Mouse (Mus musculus) left cerebral cortex, adult 2 months (tissue): Measurements from ENCODE around the gene Gpatch11. TPM values are rescaled to one million over a fixed set of nuclear protein-coding genes. Genes with fewer than 3 reads are reported as not detected.
"Not testable (repeated sequence)": the region's sequence is repeated elsewhere in the genome, so short reads cannot be mapped to it uniquely, and the experiment has no call there.

ENCODE experiments used
- DNase-seq, 2 experiments: peaks; one replicate each; pipeline ENCODE4 v3.0.0; 2021 to 2022; ENCODE audit warnings: low spot score in 2 of 2, mixed read lengths in 1 of 2; ENCODE audit errors: extremely low spot score in 1 of 2
- H3K27ac ChIP-seq: fragments of 200-600 bp; 2 replicates; pipeline ENCODE4 v1.8.1; 2022
- H3K4me3 ChIP-seq: fragments of 200-600 bp; 2 replicates; pipeline ENCODE4 v1.8.1; 2022
- CTCF ChIP-seq: fragments of 200-600 bp; IDR thresholded peaks from 2 replicates; pipeline ENCODE4 v1.8.1; 2022; ENCODE audit warnings: antibody characterized with exemption, mild to moderate bottlenecking, moderate library complexity
- intact Hi-C: fragments of 180-260 bp; cut with DNase I; formaldehyde crosslinking; loops from one replicate; pipeline ENCODE4 v1.15.1; 2025
- long read RNA-seq, 2 experiments: library from polyadenylated mRNA; stranded (forward); transcript quantifications; one replicate each; pipeline ENCODE4 v2.0.0; 2021; ENCODE audit warnings: borderline mapping rate in 2 of 2
- total RNA-seq, 2 experiments: library from RNA; stranded (reverse); gene quantifications; 2 replicates each; pipeline ENCODE4 v1.2.3; 2021

The Gpatch11 gene
- total RNA-seq: 10 to 100 TPM; 38.6 to 42.8 TPM
- long read RNA-seq, experiment 1, full-length matches to known transcripts: 13 of 19 reads
- long read RNA-seq, experiment 1, partial matches to known transcripts: 0 of 19 reads
- long read RNA-seq, experiment 1, other reads (novel, unspliced or antisense): 6 of 19 reads
- long read RNA-seq, experiment 2, full-length matches to known transcripts: 14 of 23 reads
- long read RNA-seq, experiment 2, partial matches to known transcripts: 0 of 23 reads
- long read RNA-seq, experiment 2, other reads (novel, unspliced or antisense): 9 of 23 reads

DNA sequence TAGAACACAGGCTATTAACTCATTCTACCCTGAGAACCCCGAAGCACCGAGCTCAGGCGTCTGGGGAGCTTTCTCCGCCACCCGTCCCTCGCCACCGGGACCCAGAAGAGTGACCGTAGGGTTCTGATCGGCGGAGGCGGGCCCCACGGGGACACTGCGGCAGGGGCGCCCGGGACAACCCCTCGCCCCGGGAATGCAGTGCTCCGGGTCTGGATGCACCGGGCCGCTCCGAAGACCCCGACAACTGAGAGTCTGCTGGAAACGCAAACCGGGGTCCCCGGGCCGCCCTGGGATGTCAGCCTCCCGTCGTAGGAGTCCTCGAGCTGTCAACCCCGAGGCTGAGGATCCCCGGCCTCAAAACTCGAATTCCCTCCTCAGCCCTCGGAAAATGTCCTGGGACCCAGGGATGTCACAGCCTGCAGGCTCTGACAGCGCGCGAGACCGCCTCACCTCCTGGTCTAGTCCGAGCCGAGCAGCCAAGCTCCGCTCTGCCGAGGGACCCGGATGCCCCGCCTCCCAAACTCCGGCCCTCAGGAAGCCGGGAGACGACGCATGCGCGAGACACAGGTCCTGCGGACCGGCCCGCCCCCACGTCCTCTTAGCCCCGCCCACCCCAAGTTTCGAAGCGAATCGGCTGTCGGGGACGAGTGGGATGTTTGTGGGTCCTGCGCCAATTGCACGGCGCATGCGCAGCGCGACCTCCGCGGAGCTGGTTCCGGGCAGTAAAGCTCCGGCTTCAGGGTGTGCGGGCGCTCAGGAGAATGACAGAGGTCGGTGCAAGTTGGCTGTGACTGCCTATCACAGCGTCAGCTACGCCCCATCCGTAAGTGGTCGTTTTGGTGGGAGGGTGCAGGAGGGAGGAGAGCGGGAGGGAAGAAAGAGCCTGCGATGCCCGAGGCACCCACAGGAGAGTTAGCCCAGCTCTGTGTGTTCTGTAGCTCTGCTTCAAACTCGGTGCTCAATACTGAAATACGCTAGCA is at the start of gene Gpatch11, which contains the start of gene Heatr5b:
TSS of gene Gpatch11 (plus strand) at position 712 of the 980 bp plus-strand sequence.
TSS of gene Heatr5b (minus strand) at position 509 of the 980 bp plus-strand sequence.
- peak; percentile 97 to 98 for DNase-seq
- Histone ChIP-seq H3K4me3 (peak within 1 kb of the TSS; percentile 95), H3K27ac (peak within 1 kb of the TSS; percentile 91)
- intact Hi-C loops: loop anchor here (2.0 kb wide), 2 partner anchors 82 to 102 kb away; partner anchors contain the start of genes Cebpz, Cebpzos and Ndufaf7
- no peak for TF ChIP-seq CTCF

DNA sequence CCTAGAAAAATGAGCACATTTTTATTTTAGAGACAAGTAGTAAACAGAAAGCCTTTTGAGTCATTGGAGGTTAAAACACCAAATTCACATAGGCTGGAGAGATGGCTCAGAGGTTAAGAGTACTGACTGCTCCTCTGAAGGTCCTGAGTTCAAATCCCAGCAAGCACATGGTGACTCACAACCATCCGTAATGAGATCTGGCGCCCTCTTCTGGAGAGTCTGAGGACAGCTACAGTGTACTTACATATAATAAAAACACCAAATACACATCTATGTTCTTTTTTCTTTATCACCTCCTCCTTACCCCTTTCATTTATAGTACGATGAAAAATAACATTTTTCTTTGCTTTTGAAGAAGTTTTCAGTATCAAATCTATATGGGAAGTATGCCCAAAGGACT is 47.1 kb upstream of the Gpatch11 start:
- intact Hi-C loops, H3K27ac ChIP-seq, H3K4me3 ChIP-seq, DNase-seq: not testable (repeated sequence)
- TF ChIP-seq CTCF: peak; percentile 30

DNA sequence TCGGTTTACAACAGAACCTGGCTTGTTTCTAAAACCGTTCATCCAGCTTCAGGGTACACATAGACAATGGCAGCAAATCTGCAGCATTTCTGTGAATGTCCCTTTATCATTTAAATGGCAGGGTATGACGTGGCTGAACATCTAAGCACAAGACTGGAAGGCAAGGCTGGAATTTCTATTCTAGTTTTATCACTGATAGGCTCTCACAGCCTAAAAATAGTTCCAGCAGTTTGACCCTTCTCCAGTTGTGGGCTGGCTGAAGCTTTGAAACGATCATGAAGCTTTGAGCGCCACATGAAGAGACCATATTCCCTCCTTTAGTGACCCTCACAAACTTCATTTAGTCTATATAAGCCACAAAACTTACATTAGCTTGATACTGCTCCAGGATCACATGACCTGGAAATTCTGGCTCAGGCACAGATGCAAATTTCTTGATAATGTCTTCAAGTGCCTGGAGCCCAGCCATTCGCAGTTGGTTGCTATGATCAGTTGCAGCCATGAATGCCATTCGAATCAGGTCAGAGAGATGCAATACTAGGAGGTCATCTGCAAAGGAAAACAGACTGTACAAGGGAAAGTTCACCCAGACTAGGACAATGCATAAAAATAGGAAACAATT is 44.2 kb upstream of the Gpatch11 start:
- no peak overlapping the region for H3K4me3 ChIP-seq
- DNase-seq: no peak
- H3K27ac ChIP-seq: no peak overlapping the region
- no peak for TF ChIP-seq CTCF
- intact Hi-C loops: no loop called here

DNA sequence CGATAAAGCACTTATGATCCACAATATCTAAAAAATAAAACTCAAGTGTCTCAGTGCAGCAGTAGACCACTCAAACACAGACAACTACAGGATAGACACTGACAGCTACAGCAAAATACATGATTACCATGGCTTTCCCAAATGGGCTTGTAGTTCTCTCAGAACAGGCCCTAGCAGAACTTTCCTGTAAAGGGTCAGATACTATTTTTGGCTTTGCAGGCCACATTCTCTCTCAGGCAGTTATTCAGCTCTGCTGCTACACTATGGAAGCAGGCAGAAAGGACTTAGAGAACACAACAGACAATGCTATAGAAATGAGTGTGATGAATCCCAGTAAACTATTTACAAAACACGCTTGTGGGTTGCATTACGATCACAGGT is 43.7 kb upstream of the Gpatch11 start:
- H3K27ac ChIP-seq: no peak overlapping the region
- no peak for DNase-seq
- no peak overlapping the region for H3K4me3 ChIP-seq
- TF ChIP-seq CTCF: no peak
- intact Hi-C loops: no loop called here

DNA sequence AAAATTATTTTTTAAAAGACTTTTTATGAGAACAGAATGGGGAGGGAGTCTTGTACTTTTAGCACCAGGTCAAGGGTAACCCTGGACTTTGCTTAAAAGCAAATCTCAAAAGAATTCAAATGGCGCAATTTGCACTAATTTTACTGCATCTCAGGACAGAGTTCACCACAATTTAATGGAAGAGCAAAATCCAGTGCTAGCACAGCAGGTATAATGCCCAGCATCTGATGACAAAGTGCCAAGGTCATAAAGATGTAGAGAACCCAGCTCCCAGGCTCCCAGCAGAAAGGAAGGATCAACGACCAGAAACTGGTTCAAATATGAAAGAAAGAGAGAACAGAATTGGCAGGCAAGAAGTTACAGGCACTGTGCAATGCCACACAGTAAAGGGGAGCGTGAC is 43.2 kb upstream of the Gpatch11 start:
- no peak for TF ChIP-seq CTCF
- Histone ChIP-seq H3K27ac (no peak overlapping the region), H3K4me3 (no peak overlapping the region)
- no peak for DNase-seq
- intact Hi-C loops: no loop called here

DNA sequence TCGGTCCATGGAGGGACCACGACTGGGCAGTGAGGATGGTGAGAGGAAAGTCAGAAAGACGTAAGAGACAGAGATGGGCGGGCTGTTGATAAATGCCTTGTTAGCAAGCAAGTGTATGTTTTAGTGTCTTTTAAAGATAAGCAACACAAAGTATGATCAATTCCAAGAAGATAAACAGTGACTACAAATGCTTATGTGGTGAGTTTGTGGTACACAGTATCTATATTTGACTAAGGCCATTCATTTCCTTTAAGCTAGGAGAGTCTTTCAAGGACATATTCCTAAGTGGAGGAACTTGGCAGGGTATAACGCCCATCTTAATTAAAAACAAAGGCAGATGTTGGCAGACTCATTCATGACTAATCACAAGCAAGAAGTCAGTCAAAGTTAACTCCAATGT is 41.0 kb upstream of the Gpatch11 start:
- no peak for TF ChIP-seq CTCF
- Histone ChIP-seq H3K4me3 (no peak overlapping the region), H3K27ac (no peak overlapping the region)
- no peak for DNase-seq
- intact Hi-C loops: no loop called here

DNA sequence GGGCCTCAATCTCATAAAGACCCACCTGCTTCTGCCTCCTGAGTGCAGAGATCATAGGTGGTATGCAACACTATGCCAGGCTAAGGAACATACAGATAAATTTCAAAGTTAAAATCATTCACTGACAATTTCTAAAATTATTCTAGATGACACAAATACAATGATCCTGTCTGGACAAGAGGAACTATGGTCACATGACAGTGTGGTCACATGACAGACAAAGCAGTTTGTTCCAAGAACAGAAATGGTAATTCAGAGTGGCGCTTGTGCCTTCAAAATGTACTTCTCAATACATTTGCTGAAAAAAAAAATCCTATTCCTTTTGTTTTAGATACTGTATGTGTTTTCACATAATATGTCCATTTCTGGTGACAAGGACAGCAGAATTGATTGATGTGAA is 38.1 kb upstream of the Gpatch11 start:
- H3K4me3 ChIP-seq: no peak overlapping the region
- intact Hi-C loops: no loop called here
- H3K27ac ChIP-seq: no peak overlapping the region
- TF ChIP-seq CTCF: no peak
- DNase-seq: no peak

DNA sequence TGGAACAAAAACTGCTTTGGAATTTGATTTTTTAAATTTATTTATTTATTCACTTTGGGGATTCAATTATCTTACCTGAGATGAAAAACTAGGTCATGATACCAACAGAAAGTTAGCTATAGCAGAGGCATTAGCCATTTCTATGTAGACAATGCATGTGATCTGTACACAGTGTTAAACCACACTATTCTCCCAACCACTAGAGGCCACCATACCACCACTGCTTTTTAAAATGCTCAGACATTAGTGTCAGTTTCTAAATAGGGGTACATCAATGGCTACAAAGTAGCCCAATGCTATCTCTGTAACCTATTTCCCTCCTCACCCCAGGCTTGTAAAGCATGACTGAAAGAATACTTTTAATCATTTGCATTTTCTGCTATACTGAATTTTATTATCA is 26.3 kb upstream of the Gpatch11 start:
- Histone ChIP-seq H3K4me3 (no peak overlapping the region), H3K27ac (no peak overlapping the region)
- no peak for DNase-seq
- peak; percentile 46 for TF ChIP-seq CTCF
- intact Hi-C loops: no loop called here

DNA sequence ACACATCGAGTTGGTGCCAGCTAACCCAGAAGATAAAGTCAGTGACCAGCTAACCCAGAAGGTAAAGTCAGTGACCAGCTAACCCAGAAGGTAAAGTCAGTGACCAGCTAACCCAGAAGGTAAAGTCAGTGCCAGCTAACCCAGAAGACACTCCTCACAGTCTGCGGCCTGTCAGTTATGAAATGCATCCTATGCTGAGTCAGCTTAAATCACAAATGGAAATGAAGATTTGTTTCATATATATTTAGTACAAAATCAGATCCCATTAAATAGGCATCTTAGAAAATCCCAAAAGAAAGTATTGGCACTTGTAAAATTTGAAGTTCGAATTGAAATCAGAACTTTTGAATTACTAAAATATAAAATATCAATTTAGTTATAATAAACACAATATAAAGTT is 25.8 kb upstream of the Gpatch11 start:
- H3K27ac ChIP-seq: no peak overlapping the region
- intact Hi-C loops: no loop called here

DNA sequence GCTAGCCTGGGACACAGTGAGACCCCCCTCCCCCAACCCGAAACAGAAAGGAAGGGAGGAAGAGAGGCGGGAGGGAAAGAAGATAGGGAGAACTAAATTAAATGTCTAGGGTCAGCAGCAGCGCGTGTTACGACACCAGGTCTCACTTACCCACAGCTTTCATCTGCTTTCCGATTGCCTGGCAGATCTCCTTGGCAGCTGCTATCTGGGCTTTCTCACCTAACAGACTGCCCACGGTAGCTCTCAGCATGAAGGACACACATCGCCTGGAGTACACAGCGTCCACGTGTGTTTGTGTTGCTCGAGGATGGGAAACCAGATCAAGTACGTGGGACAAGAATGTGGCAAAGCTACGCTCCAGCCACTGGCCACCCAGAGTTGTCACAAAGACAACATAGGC is 11.0 kb upstream of the Gpatch11 start:
- Histone ChIP-seq H3K4me3 (no peak overlapping the region), H3K27ac (no peak overlapping the region)
- no peak for DNase-seq
- intact Hi-C loops: no loop called here
- TF ChIP-seq CTCF: no peak

More for the DNA sequence above, 25.8 kb upstream of the Gpatch11 start:
- DNase-seq: no peak
- H3K4me3 ChIP-seq: no peak overlapping the region
- TF ChIP-seq CTCF: no peak

DNA sequence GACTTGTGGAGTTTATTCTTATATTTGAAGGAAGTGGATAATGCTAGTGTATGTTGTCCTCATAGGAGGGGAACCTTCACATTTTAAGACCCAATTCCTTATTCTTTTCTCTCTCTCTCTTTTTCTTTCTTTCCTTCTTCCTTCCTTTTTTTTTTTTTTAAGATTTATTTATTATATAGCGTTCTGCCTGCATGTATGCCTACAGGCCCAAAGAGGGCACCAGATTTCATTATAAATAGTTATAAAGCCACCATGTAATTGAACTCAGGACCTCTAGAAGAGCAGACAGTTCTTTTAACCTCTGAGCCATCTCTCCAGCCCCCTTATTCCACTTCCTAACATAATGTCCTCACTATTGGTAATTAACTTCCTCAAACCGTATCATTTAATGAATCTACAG is 689 bp downstream of the Gpatch11 start:
- Histone ChIP-seq H3K27ac (peak overlapping the region; percentile 82; the same call in 1 of the 2 replicates), H3K4me3 (peak overlapping the region; percentile 95)
- intact Hi-C loops: no loop called here
- no peak for DNase-seq
- TF ChIP-seq CTCF: peak; percentile 28
